Mouse (Mus musculus): ENCODE results near the gene Olfr1230. TPM values are rescaled to one million over a fixed set of nuclear protein-coding genes. Genes with fewer than 3 reads are reported as not detected.

The Olfr1230 gene
- polyA plus RNA-seq (2012; ENCODE audit: insufficient read depth, low replicate concordance) = not detected in 2 replicates

DNA sequence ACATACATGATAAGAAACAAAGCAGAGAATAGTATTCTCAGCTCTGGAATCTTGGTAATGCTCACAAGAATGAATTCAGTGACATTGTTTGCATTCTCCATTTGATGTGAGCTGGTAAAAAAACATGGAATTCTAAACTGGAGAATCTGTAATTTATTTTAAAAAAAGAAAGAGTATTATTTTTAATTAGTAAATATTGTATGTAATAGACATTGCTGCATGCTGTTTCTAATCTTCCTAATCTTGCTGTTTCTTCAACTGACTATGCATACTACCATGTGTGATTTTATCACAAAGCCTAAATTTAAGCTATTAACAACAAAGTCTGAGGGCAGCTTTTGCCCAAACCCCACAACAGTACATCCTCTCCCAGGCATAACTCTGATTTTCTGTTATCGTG is at the start of gene Olfr1230:
Gene Olfr1230 (minus strand): TSS at position 101 of the 400 bp plus-strand sequence.
- no peak for TF ChIP-seq FLI1 (IDR thresholded peaks at IDR 0.05; ENCODE audit: low read length)
- TF ChIP-seq GATA1 (IDR thresholded peaks at IDR 0.05; ENCODE audit: borderline replicate concordance, low read length) = no peak

DNA sequence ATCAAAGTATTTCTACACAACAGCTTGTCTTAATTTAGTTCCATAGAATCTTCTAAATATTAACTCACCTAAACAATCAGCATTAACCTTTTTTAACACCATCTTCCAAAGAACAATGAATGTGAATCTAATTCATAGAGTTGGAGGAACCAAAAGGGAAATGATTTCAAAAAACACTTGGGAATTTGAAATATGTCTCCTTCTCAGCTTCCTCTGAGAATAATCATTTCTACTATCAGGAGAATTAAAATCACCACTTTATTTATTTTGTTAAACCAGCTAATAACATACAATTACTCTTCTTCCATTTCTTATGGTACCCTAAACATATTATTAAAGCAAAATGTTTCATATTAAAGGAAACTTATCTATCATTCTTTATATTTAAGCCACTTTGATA is 45.2 kb upstream of the Olfr1230 start, which contains the start of gene Olfr1233:
Gene Olfr1233 (minus strand): TSS at position 101 of the 400 bp plus-strand sequence.
- Histone ChIP-seq H3K4me3 (replicated peaks) (no peak within 1 kb of the TSS), H3K9me3 (peaks cover 2% of the 10 kb centered on the region; the same call in 1 of the 2 replicates), H3K27me3 (replicated peaks) (no peaks in the 10 kb centered on the region), H3K36me3 (replicated peaks; ENCODE audit: low read length) (no peaks in the 10 kb centered on the region), H3K4me1 (no peaks in the 10 kb centered on the region)
- TF ChIP-seq FLI1 (IDR thresholded peaks at IDR 0.05; ENCODE audit: low read length) = no peak
- TF ChIP-seq GATA1 (IDR thresholded peaks at IDR 0.05; ENCODE audit: borderline replicate concordance, low read length) = no peak

More for the DNA sequence above, at the start of gene Olfr1230:
- no peaks in the 10 kb centered on the region for H3K4me1 ChIP-seq
- no peaks in the 10 kb centered on the region for H3K27me3 ChIP-seq (replicated peaks)
- no peak within 1 kb of the TSS for H3K4me3 ChIP-seq (replicated peaks)
- no peaks in the 10 kb centered on the region for H3K9me3 ChIP-seq
- H3K36me3 ChIP-seq (replicated peaks; ENCODE audit: low read length) = no peaks in the 10 kb centered on the region

- Histone ChIP-seq H3K27me3 (replicated peaks) (no peaks in the 10 kb centered on the region), H3K36me3 (replicated peaks; ENCODE audit: low read length) (no peaks in the 10 kb centered on the region), H3K4me3 (replicated peaks) (no peak within 1 kb of the TSS), H3K4me1 (no peaks in the 10 kb centered on the region), H3K9me3 (no peaks in the 10 kb centered on the region)
- TF ChIP-seq FLI1 (IDR thresholded peaks at IDR 0.05; ENCODE audit: low read length) (no peak), GATA1 (IDR thresholded peaks at IDR 0.05; ENCODE audit: borderline replicate concordance, low read length) (no peak)
These were observed 32.5 kb upstream of the Olfr1230 start, which contains the start of gene Olfr1232 for GRCm38 (mm10) chr2:89329575-89329974. TSS of gene Olfr1232 (minus strand) at chr2:89329675.

DNA sequence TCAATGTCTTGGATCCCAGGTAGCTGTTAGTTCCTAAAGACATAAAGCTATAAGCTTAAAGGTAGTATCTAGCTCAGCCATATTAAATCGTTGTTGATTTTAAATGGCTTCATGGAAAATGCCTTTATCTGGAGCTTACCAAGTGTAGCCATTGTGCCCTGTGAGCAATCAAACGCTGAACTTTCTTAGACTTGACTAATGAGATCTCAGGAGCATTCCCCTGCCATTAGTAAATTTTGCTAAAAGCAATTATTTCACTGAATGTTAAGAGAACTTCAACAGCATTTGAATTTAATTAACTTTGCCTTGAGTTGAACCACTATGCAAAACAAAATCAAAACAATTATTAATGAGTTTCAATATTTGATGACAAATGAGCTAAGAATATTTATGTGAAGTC is 9.9 kb upstream of the Olfr1230 start, which contains the start of gene Olfr1231:
Gene Olfr1231 (minus strand): TSS at position 101 of the 400 bp plus-strand sequence.
- Histone ChIP-seq H3K9me3 (0 out of 2 replicates have a peak, but pooled peaks cover 5% of the 10 kb centered on the region), H3K36me3 (replicated peaks; ENCODE audit: low read length) (no peaks in the 10 kb centered on the region), H3K4me3 (replicated peaks) (no peak within 1 kb of the TSS), H3K27me3 (replicated peaks) (no peaks in the 10 kb centered on the region), H3K4me1 (no peaks in the 10 kb centered on the region)
- TF ChIP-seq GATA1 (IDR thresholded peaks at IDR 0.05; ENCODE audit: borderline replicate concordance, low read length) (no peak), FLI1 (IDR thresholded peaks at IDR 0.05; ENCODE audit: low read length) (no peak)

DNA sequence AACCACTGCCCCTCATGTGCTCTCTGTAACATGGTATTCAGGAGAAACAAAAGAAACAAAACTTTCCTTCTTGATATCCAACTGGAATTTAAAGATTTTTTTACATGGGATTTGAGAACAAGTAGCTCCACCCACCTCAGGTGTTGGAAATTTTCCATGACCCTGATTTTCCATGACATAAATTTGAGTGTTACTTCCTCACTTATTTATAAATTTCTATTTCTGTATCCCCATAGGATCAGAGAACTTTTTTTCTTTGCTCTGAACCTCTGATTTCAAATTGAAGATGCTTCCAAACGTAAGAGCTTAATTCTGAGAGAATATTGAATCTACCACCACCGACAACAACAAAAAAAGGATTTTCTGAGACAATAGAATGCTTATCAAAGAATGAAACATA is 9.2 kb downstream of the Olfr1230 start, which contains the start of gene Olfr1229:
Gene Olfr1229 (minus strand): TSS at position 101 of the 400 bp plus-strand sequence.
- H3K36me3 ChIP-seq (replicated peaks; ENCODE audit: low read length) = no peaks in the 10 kb centered on the region
- no peaks in the 10 kb centered on the region for H3K27me3 ChIP-seq (replicated peaks)
- TF ChIP-seq FLI1 (IDR thresholded peaks at IDR 0.05; ENCODE audit: low read length) = no peak
- no peak for TF ChIP-seq GATA1 (IDR thresholded peaks at IDR 0.05; ENCODE audit: borderline replicate concordance, low read length)
- no peak within 1 kb of the TSS for H3K4me3 ChIP-seq (replicated peaks)
- H3K4me1 ChIP-seq = no peaks in the 10 kb centered on the region
- no peaks in the 10 kb centered on the region for H3K9me3 ChIP-seq

GRCm38 (mm10) chr2:89253962-89254361 is 43.1 kb downstream of the Olfr1230 start, which contains the start of gene Olfr1228:
TSS of gene Olfr1228 (minus strand) at chr2:89254062.
- TF ChIP-seq FLI1 (IDR thresholded peaks at IDR 0.05; ENCODE audit: low read length) (no peak), GATA1 (IDR thresholded peaks at IDR 0.05; ENCODE audit: borderline replicate concordance, low read length) (no peak)
- Histone ChIP-seq H3K9me3 (no peaks in the 10 kb centered on the region), H3K27me3 (replicated peaks) (no peaks in the 10 kb centered on the region), H3K4me1 (no peaks in the 10 kb centered on the region), H3K4me3 (replicated peaks) (no peak within 1 kb of the TSS), H3K36me3 (replicated peaks; ENCODE audit: low read length) (no peaks in the 10 kb centered on the region)

Other genes starting within 250 kb of the Olfr1230 start
- not detected in 2 replicates for gene Olfr1218, start 236.1 kb downstream of the Olfr1230 start, polyA plus RNA-seq (2012; ENCODE audit: insufficient read depth, low replicate concordance)
- gene Olfr1219, start 213.8 kb downstream of the Olfr1230 start, polyA plus RNA-seq (2012; ENCODE audit: insufficient read depth, low replicate concordance) = not detected in 2 replicates
- not detected in 2 replicates for gene Olfr1220, start 190.4 kb downstream of the Olfr1230 start, polyA plus RNA-seq (2012; ENCODE audit: insufficient read depth, low replicate concordance)
- not detected in 2 replicates for gene Olfr1221, start 180.0 kb downstream of the Olfr1230 start, polyA plus RNA-seq (2012; ENCODE audit: insufficient read depth, low replicate concordance)
- gene Olfr1222, start 164.2 kb downstream of the Olfr1230 start, polyA plus RNA-seq (2012; ENCODE audit: insufficient read depth, low replicate concordance) = not detected in 2 replicates
- not detected in 2 replicates for gene Olfr1223, start 145.7 kb downstream of the Olfr1230 start, polyA plus RNA-seq (2012; ENCODE audit: insufficient read depth, low replicate concordance)
- gene Olfr1224-ps1, start 133.2 kb downstream of the Olfr1230 start, polyA plus RNA-seq (2012; ENCODE audit: insufficient read depth, low replicate concordance) = not detected in 2 replicates
- not detected in 2 replicates for gene Olfr1225, start 122.6 kb downstream of the Olfr1230 start, polyA plus RNA-seq (2012; ENCODE audit: insufficient read depth, low replicate concordance)
- not detected in 2 replicates for gene Olfr1226, start 97.2 kb downstream of the Olfr1230 start, polyA plus RNA-seq (2012; ENCODE audit: insufficient read depth, low replicate concordance)
- not detected in 2 replicates for gene Olfr1228, start 43.2 kb downstream of the Olfr1230 start, polyA plus RNA-seq (2012; ENCODE audit: insufficient read depth, low replicate concordance)
- gene Olfr1229, start 9.3 kb downstream of the Olfr1230 start, polyA plus RNA-seq (2012; ENCODE audit: insufficient read depth, low replicate concordance) = not detected in 2 replicates
- not detected in 2 replicates for gene Olfr1231, start 9.8 kb upstream of the Olfr1230 start, polyA plus RNA-seq (2012; ENCODE audit: insufficient read depth, low replicate concordance)
- gene Olfr1232, start 32.4 kb upstream of the Olfr1230 start, polyA plus RNA-seq (2012; ENCODE audit: insufficient read depth, low replicate concordance) = not detected in 2 replicates
- not detected in 2 replicates for gene Olfr1233, start 45.1 kb upstream of the Olfr1230 start, polyA plus RNA-seq (2012; ENCODE audit: insufficient read depth, low replicate concordance)
- not detected in 2 replicates for gene Olfr1234, start 67.6 kb upstream of the Olfr1230 start, polyA plus RNA-seq (2012; ENCODE audit: insufficient read depth, low replicate concordance)
- not detected in 2 replicates for gene Olfr1238, start 112.4 kb upstream of the Olfr1230 start, polyA plus RNA-seq (2012; ENCODE audit: insufficient read depth, low replicate concordance)
- not detected in 2 replicates for gene Olfr1239, start 123.1 kb upstream of the Olfr1230 start, polyA plus RNA-seq (2012; ENCODE audit: insufficient read depth, low replicate concordance)
- gene Olfr1240, start 145.7 kb upstream of the Olfr1230 start, polyA plus RNA-seq (2012; ENCODE audit: insufficient read depth, low replicate concordance) = 0.07 TPM in 1 of 2 replicates, not detected in the other
- not detected in 2 replicates for gene Olfr1241, start 189.9 kb upstream of the Olfr1230 start, polyA plus RNA-seq (2012; ENCODE audit: insufficient read depth, low replicate concordance)
- not detected in 2 replicates for gene Olfr1242, start 201.1 kb upstream of the Olfr1230 start, polyA plus RNA-seq (2012; ENCODE audit: insufficient read depth, low replicate concordance)
- 2.7 TPM in 1 of 2 replicates, not detected in the other for gene Olfr1243, start 234.2 kb upstream of the Olfr1230 start, polyA plus RNA-seq (2012; ENCODE audit: insufficient read depth, low replicate concordance)